Mouse (Mus musculus) thymus, postnatal 10 days (tissue): Measurements from ENCODE around the gene Smad5.

Experiments
- DNase-seq, 2 experiments: peaks; one replicate each; pipeline ENCODE4 v3.0.0; 2021; ENCODE audit warnings: low spot score in 2 of 2

Gene Smad5

DNA sequence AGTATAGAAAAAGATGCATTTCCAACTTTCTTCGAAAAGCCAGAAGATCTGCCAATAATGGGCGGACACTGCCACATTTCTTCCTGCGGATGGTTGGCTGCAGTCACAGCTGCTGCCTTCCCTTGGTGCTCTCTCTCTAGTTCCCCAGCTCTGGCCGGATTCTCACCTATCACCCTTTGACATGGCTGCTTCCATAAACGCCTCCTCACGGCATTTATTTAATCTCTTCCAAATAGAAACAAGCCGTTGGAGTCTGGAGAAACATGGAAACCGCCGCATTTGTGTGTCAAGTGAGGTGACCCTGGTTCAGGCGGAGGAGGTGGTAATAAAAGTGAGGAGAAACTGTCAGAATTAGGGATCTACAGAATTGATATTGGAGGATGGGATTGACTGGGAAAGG is 886 bp upstream of the Smad5 start:
- DNase-seq: no peak

DNA sequence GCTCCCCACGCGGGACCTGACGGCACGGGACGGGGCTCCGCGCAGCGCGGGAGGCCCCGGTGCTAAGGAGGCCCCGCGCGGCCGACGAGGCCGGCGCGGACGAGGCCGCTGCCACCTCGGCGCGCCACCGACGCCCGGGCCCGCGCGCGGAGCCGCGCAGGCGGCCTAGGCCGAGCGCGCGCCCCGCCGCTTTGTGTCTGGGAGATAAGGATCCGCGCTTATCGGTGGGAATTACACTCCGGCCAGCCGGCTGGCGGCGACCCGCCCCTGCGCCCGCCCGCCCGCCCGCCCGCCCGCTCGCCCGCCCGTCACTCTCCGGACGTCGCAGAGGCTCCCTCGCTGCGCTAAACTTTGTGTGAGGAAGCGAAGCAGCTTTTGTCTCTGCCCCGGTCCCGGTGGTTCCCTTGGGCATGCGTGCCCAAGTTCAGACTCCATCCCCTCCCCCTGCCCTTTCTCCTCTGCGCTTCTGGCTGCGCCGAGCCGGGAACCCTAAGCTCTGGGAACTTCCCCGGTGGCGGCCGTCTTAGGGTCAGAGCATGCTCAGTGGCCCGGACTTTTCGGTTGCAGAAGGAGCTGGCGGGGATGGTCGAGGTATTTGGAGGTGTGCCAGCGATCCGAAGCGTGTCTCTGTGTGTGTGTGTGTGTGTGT is 536 bp downstream of the Smad5 start:
- peak; percentile 51 to 59 for DNase-seq

DNA sequence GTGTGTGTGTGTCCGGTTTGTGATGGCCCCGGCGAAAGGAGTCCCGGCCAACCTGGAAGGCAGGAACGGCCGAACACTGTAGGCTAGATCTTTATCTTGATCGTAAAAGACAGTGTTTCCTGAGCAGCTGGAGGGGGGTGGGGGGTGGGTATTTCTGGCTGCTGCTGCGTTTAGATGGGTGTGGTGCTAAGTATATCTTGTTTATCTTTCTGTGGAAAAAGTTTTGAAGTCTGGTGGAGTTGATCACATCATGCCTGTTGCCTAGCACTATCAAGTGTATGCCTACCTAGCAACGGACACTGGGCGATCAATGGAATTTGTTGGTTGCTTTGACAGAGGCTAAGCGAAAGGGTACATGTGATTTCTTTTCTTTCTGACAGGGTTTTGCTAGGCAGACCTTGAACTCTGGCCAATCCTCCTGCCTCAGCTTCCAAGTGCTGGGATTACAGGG is 1.1 kb downstream of the Smad5 start:
- no peak for DNase-seq

DNA sequence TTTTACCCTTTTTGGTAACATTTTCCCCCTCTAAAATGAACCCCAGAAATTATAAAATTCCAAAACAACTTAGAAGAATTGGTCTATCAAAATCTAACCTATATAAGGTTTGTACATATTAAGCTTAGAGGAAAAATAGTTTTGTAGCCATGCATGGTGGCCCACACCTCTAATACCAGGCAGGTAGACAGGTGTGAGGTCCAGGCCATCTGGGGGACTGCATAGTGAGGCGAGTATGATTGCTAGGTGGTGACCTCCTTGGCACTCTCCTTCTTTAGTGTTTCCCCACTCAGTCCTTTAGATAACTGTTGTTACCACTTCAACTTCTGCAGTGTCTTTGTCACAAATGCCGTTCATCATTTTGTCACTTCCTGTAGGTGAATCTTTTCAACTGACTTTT is 1.8 kb downstream of the Smad5 start:
- DNase-seq: no peak

DNA sequence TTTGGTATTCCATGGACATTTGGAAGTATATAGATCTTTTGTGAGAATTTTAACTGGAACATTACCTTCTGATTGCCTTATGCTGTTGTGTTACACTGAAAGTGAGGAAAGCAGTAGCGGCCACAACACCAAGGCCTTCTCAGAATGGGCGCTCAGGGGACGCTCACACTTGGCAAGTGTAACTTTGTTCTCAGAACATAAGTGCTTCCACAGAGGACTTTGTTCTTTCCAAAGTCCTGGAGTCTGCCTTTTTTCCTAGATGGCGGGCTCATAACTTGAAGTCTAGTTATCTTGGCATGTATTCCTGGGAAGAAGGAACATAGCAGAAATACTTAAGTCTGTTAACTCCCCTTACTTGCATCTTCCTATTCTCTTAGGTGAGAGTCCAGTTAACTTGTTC is 4.3 kb downstream of the Smad5 start:
- DNase-seq: no peak

DNA sequence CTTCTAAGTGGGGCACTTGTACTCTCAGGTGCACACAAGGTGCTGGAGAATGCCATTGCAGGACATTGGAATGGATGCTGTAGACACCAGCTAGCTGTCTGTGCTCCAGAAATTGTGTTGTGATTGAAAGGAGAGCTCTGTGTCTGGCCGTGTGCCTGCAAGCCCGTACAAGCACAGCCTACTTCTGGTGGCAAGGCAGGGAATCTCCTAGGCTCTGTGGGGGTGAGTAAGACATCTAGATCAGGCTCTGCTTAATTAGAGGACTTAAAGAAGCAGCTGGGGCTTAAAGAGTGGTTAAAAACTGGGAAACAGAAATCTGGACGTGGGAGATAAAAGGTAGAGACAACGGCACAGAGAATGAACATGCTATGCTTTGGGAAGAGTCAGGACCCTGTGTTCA is 4.8 kb downstream of the Smad5 start:
- DNase-seq: no peak

DNA sequence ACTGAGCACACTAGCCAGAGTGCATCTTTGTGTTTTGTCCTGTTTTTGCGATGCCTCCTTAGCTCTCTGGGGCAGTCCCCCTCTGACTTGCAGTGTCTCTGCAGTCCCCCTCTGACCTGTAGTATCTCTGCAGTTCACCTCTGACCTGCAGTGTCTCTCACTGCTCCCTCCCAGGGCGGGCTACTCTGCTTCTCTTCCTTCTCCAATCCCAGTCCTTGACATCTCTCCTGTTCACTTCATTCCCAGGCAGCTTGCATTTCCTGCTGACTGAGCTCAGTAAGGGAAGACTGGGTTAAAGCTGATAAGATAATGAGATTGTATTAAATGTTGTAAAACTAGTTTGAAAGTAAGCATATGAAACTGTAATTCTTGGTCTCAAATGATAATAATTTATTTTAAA is 7.8 kb downstream of the Smad5 start:
- no peak for DNase-seq

DNA sequence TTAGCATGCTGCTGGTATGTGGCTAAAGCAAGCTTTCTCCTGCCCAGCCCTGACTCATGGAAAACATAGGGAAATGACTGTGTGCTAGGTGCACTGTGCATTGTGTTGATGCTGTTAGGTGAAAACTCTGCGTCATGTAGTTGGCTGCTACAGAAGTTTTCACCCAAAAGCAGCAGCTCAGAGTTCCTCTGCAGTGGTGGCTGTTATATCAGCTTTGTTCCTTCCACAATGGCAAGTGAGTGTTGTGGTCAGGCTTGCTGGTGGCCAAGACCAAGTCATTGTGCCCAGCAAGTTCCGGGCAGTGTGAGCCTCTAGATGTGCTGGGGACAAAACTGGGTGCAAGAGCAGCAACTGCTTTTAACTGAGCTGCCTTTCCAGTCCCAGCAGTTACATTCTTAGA is 9.4 kb downstream of the Smad5 start:
- no peak for DNase-seq

DNA sequence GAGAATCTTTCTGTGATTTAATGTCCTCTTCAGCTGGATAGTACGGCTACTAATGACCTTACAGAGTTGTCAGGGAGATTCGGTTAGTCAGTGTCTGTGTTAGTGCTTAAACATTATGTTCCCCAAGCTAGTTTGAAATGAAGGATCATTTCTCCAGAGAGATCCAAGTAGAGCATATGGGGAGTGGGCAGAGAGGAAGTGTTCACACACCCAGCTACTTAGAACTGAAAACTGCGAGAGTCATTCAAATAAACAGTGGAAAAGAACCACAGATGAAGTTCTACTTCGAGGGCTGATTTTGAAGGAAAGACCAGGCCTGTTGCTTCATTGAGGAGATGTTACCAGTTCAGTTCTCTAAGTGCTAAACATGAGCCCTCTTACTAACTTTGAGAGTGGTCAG is 23.7 kb downstream of the Smad5 start:
- DNase-seq: no peak

DNA sequence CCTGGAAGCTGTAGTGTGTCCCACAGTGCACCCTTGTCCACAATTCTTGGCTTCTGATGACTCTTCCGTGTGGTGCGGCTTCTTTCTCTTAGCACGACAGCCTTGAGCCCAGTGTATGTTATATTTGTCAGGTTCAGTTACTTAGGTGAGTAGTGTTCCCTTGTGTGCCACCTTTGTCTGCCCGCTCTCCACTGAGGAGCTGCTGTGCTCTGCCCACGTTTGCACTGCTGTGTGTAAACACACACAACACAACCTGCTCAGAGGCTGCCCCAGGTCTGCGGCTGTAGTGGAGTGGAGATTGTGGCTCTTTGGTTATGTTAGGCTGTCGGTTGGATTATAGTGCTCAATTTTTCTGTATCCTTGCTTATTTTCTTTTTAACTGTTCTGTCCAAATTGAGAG is 26.2 kb downstream of the Smad5 start:
- DNase-seq: no peak

DNA sequence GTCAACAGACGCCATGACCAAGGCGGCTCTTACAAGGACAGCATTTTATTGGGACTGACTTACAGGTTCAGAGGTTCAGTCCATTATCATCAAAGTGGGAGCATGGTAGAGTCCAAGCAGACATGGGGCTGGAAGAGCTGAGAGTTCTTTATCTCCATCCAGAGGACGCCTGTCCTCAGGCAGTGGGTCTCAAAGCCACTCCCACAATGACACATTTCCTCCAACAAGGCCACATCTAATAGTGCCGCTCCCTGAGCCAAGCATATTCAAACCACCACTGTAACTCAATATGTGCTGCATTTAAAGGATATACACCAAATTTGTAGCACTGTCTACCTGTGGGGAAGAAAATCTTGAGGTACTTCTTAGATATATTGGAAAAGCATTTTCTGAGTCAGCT is 31.8 kb downstream of the Smad5 start:
- DNase-seq: no peak

DNA sequence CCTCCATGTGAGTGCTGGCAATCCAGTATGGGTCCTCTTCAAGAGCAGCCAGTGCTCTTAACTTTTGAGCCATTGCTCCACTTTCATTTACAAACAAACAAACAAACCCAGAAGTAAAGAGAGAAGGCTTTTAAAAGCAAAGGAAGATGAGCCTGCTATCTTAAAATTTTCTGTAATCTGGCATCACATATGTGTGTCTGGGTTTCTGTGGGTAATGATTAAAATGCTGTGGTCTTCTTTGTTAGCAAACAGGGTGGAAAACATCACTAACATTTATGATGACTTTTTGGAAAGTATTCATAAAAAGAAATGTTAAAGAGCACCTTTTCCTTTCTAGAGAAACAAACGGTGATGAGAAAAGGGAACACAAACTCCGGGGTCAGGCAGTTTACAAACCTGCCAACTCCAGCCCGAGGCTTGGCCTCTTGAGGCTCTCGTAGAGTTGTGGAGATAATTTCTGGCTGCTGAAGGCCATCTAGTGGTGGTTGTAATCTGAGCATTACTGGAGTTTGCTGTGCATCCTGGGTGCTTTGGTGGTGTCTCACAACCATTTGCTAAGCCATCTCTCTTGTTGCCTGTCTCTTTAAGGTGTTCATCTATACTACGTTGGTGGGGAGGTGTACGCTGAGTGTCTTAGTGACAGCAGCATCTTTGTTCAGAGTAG is 32.5 kb downstream of the Smad5 start:
- DNase-seq: no peak

DNA sequence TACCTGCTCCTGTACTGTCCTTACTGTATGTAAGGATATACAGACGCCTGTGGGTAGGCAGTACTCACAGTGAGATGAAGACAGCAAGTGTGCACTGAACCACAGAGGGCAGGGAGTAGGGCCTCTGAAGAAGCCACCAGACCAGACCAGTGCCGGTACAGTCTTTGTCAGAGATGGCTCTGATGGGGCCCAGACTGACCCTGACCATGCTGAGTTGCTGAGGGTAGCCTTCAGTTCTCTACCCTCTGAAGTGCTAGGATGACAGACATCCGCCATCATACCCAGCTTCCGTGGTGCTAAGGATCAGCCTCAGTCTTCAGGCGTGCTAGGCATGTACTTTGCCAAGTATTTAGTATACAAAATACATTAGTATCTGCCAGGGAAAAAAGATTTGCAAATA is 36.7 kb downstream of the Smad5 start:
- DNase-seq: no peak

DNA sequence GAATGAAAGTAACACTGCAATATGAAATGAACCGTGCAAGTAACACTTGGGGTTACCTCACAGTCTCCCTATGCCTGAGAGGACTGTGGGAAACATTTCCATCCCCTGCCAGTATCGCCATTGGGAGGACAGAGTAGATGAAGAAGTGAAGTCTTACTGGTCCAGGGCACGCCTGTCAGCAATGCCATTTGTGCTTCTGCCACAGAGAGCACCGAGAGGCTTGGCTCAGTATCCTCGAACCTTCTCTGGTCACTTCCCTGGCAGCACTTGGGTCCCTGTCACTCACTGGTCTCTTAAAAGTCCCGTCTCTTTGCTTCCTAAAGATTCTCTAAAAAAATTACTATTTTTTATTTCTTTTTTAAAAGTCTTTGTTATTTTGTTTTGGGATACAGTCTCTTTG is 37.7 kb downstream of the Smad5 start:
- no peak for DNase-seq

DNA sequence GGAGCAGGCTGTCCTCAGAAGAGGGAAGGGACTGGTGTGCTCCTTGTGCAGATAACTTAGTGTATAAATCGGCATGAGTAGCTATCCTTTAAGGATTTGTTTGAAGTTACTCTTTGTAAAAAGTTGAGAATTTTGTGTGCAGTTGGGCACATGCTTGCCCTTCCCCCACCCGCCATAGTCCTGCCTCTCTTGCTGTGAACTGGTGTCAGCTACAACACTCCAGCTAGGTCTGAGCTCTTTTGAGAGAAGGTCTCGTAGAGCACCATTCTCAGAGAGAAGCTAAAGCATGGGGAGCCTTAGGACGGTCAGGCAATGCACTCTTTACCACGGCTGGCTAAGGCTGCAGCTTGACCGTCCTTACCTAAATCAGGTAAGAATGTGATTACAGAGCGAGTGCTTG is 38.9 kb downstream of the Smad5 start:
- DNase-seq: no peak

DNA sequence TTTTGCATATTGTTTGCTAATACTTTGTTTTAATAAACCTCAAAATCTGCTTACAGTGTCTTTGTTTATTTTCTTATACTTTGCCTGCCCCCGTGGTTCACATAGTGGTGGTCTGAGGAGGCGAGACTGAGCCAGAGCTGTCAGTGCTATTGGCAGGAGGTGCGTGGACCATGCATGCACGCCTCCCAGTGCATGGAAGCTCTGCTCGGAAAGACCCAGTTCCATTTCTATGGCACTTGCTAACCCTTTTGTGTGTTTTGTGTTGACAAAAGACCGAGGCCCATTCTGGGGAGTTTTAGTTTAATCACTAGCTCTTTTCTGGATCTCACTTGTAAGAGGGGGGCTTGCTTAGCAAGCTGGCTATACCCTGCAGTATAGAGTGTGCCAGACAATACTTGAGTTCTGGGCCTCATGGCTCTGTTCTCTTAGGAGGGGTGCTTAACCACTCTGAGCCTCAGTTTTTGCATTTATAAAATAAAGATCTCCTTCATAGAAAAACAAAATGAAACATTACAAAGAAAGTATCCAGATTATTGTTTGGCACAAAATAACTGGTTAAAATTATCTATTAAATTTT is 39.6 kb downstream of the Smad5 start:
- DNase-seq: no peak

DNA sequence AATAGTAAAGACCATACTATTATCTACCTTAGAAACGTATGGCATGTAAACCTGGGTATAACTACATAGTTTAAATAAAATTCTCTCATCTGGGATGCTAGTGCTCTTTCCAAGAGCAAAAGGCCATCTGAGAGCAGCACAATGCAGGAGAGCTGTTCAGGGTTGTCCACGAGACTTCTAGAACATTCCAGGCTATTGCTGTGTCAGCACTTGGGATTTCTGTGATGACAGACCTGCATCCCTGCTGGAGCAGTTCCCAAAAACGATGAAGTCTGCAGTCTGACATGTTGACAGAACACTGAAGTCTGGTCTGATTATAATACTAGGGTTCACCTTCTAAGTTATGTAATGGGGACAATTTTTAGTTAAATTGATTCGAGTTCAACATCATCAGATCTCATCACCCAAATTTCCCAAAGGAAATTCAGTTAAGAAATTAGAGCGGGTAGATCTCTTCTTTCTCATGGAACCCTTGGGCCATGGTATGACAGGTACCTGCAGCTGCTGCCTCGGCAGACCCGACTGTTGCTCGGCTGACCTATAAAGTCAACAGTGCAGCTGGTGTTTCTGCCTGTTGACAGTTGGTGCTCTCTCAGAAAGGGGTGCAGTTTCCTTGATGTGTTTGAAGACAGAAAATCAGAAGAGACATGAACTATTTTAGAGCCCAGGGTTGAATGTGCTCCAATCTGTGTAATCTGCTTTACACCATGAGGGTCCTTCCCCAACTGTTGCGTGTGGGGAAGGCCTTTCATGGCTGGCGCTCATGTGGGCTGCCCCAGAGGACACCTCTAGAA is 44.1 kb downstream of the Smad5 start:
- peak in 1 of 2 experiments; percentile 55 for DNase-seq

DNA sequence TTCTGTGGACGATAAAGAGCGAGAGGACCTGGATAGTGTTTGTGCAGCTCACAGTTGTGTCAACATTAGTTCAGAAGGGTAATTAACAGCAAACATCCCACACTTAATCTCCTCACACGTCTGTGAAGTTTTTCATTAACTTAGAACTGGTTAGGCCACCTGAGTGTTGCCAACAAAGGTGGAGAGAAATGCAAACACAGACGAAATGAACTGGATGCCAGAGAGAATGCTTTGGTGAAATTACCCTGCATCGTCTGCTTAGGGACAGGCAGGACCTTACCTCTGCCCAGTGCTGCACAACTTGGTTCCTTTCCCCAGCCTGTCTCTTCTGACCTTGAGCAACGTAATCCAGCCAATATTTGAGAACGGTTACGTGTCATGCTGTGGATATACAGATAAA is 44.7 kb downstream of the Smad5 start:
- DNase-seq: no peak

DNA sequence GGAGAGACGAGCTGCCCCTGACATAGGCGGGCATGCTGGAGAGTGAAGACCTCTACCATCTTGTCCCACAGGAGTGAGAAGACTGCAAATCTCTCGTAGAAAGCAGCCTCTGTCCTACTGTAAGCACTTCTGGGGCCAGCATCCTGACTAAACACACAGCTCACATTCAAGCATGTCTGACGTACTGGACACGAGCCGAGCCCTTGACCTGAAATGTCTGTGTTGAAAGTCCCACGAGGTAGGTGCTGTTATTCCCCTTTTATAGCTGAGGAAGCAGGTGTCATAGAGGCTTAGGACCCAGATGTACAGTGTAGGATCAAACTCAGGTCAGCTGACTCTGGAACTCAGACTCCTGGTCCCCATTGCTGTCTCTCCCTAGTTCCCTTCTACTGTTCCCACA is 46.6 kb downstream of the Smad5 start:
- no peak for DNase-seq

DNA sequence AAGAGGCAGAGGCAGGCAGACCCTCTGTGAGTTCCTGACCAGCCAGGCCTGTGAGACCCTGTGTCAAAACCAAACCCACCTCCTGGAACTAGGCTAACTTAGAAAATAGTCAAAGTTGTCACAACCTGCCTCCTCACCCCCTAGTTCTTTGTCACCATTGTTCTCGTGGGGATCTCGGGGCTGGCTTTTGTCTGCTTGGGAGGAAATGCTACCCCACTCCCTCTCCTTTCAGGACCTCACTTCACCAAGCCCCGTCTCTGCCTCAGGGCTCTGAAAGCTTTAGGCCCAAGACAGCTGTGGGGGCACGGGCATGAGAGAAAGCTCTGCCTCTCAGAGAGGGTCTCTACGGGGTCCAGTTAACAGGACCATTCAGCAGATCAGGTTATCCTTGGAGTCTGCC is 49.0 kb downstream of the Smad5 start:
- DNase-seq: no peak

DNA sequence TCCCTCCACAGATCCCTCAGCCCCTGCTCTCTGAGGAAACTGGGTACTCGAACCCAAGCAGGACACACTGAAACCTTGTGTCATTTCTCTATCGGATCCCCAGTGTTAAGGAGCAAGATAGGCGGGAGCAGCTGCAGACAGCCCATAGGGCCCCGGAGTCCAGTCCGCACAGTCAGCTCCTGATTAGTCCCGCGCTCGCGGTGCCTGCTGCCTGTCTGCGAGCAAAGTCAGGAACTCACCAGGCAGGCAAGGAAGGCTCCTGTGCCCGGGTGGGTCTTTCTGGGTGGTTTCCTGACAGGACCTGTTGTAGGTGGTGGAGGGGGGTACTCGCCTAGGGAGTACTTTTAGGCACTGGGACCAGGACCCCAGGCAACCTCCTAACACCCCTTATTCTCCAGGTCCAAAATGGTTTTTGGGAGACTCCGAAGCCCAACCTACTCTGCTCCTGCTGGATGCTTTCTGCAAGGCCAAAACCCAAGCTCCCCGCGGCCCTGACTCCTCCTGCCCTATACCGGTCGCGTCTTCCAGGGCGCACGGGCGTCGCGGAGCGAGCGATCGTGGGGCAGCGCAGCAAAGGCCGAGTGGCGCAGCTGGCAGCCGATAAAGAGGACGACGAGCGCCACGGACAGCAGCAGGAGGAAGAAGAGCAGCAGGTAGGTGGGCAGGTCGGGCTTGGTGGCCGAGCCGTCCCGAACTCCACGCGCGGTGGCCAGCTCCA is 49.8 kb downstream of the Smad5 start:
- DNase-seq: no peak
